Mouse (Mus musculus) hindbrain, postnatal 0 days (tissue): ENCODE results near the gene Gm11634. TPM values are rescaled to one million over a fixed set of nuclear protein-coding genes. Genes with fewer than 3 reads are reported as not detected.
"Not testable (repeated sequence)": the region's sequence is repeated elsewhere in the genome, so short reads cannot be mapped to it uniquely, and the experiment has no call there.

Experiments
- ATAC-seq: fragments of 200-750 bp; cut with Nextera tagmentation; 2 replicates; pipeline ENCODE4 v1.8.0; 2017; ENCODE audit warnings: mild to moderate bottlenecking, moderate TSS enrichment, moderate library complexity
- DNase-seq: peaks from one replicate; pipeline ENCODE4 v3.0.0-alpha.2; 2015; ENCODE audit warnings: low spot score
- H3K27ac ChIP-seq: fragments of 300-500 bp; sonication (generic); 2 replicates; pipeline ENCODE4 v1.5.1; 2014; ENCODE audit warnings: mild to moderate bottlenecking
- H3K27me3 ChIP-seq: fragments of 300-500 bp; sonication (generic); 2 replicates; pipeline ENCODE4 v1.6.1; 2014; ENCODE audit warnings: low read length, mixed read lengths; ENCODE audit not compliant: insufficient read depth
- H3K36me3 ChIP-seq: fragments of 300-500 bp; sonication (generic); 2 replicates; pipeline ENCODE4 v1.6.1; 2014; ENCODE audit warnings: low read length, mixed read lengths; ENCODE audit not compliant: insufficient read depth
- H3K4me1 ChIP-seq: fragments of 300-500 bp; sonication (generic); 2 replicates; pipeline ENCODE4 v1.6.1; 2014; ENCODE audit warnings: antibody characterized with exemption, low read length, mixed read lengths; ENCODE audit not compliant: insufficient read depth
- H3K4me2 ChIP-seq: fragments of 300-500 bp; sonication (generic); 2 replicates; pipeline ENCODE4 v1.6.1; 2014; ENCODE audit warnings: low read depth, mild to moderate bottlenecking, low read length, moderate library complexity, mixed read lengths
- H3K4me3 ChIP-seq: fragments of 300-500 bp; sonication (generic); 2 replicates; pipeline ENCODE4 v1.5.1; 2014; ENCODE audit warnings: low read length
- H3K9ac ChIP-seq: fragments of 300-500 bp; sonication (generic); replicated peaks from 2 replicates; pipeline ENCODE4 v1.6.1; 2014; ENCODE audit warnings: mild to moderate bottlenecking, low read length, moderate library complexity, mixed read lengths
- H3K9me3 ChIP-seq: fragments of 300-500 bp; sonication (generic); 2 replicates; pipeline ENCODE4 v1.6.1; 2016; ENCODE audit warnings: low read length, mixed read lengths
- CTCF ChIP-seq: IDR thresholded peaks from 2 replicates; pipeline ENCODE4 v1.5.1; 2016; ENCODE audit warnings: antibody characterized with exemption, control low read depth, low read depth
- WGBS: fragments of 180-500 bp; shearing (Covaris S2); extraction: QIAGEN DNeasy Blood & Tissue Kit; methylation state at CpG from one replicate; pipeline ENCODE4 v1.1.7; 2014; 5-methylcytosine and 5-hydroxymethylcytosine counted together
- polyA plus RNA-seq: library from polyadenylated mRNA; unstranded; fragments of >200 nt; fragmentation: Nextera tagmentation; extraction: Ambion mirVana; gene quantifications from 2 replicates; pipeline ENCODE4 v1.2.1, GENCODE M21; 2015
- total RNA-seq: library from RNA; depleted of rRNA; stranded (reverse); fragments of >200 nt; gene quantifications from 2 replicates; pipeline ENCODE4 v1.2.3, GENCODE M21; 2014

Gene Gm11634
- total and polyA plus RNA-seq, 2 experiments from 2014 or later: not detected

DNA sequence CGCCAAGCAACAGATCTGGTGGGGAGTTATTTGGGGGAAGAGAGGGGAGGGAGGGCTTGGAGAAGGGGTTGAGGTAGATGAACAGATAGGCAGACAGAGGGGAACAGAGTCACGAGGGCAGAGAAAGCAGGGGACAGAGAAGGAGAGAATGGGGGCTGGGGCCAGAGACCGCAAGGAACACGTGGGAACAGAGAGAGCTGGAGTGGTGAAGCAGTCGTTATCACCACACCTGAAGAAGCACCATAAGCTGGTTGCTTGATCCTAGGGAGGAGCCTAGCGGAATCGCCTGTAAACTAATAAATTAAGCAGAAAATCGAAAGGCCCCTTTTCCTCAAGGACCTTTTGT is 27.6 kb upstream of the Gm11634 start:
- no peak for TF ChIP-seq CTCF
- 4% methylated on average over 8 of the region's 8 CpGs for WGBS
- peak; percentile 22 for ATAC-seq

DNA sequence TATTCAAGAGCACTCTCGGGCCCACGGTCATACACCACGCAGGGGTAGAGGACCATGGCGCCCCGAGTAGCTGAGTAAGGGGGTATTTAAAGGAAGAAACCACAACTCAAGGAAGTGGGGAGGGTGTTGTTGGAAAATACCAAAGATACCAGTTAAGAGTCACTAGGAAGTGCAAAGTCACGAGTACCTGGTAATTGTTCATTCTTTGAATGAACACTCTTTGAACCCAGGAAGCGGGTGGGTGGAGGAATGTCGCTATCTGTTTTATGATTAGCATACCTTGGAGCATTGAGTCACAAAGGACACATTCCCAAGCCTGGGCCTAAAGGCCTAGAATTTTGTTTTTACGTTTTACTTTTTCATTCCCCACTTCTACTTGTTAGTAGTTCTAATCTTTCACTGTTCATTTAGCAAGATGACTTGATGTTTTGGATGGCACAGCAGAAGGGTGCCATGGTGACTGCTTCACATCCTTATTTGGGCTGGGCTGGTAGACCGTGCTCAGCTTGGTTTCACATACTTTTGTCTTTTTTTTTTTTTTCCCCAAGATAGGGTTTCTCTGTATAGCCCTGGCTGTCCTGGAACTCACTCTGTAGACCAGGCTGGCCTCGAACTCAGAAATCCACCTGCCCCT is 21.1 kb upstream of the Gm11634 start:
- not testable (repeated sequence) for H3K27me3 ChIP-seq, H3K36me3 ChIP-seq, H3K4me3 ChIP-seq, H3K27ac ChIP-seq, H3K4me2 ChIP-seq, DNase-seq, ATAC-seq, H3K9ac ChIP-seq, H3K9me3 ChIP-seq
- WGBS: 90% methylated on average over 11 of the region's 11 CpGs
- peaks cover 11% of the 10 kb centered on the region; the same call in 1 of the 2 replicates for H3K4me1 ChIP-seq

More for the DNA sequence above, 27.6 kb upstream of the Gm11634 start:
- Histone ChIP-seq H3K4me2 (peak overlapping the region; percentile 86), H3K36me3 (no peaks in the 10 kb centered on the region), H3K9ac (peak overlapping the region; percentile 28), H3K4me3 (peak overlapping the region; percentile 36), H3K4me1 (peaks cover 5% of the 10 kb centered on the region; the same call in 1 of the 2 replicates), H3K27ac (peak overlapping the region; percentile 94), H3K27me3 (no peaks in the 10 kb centered on the region), H3K9me3 (no peaks in the 10 kb centered on the region)
- DNase-seq: no peak

DNA sequence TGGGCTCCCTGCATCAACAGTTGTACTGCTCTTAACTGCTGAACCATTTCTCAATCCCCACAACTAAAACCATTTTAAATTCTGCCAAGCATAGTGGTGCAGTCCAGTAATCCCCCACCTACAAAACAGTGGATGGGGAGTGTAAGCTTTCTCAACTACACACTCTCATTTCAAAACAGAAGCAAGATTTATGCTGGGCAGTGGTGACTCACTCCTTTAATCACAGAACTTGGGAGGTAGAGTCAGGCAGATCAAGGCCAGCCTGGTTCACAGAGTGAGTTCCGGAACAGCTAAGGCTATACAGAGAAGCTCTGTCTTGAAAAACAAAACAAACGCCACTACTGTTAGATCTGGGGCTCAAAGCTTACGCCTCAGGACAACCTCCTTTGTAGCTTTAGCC is 19.5 kb upstream of the Gm11634 start:
- ATAC-seq: no peak
- H3K9ac ChIP-seq: no peak overlapping the region
- WGBS: 79% methylated on average over 3 of the region's 3 CpGs
- TF ChIP-seq CTCF: no peak
- H3K27me3 ChIP-seq: no peaks in the 10 kb centered on the region
- no peak overlapping the region for H3K4me3 ChIP-seq
- H3K4me1 ChIP-seq: peaks cover 11% of the 10 kb centered on the region; the same call in 1 of the 2 replicates
- H3K36me3 ChIP-seq: no peaks in the 10 kb centered on the region
- no peak for DNase-seq
- H3K9me3 ChIP-seq: no peaks in the 10 kb centered on the region
- no peak overlapping the region for H3K27ac ChIP-seq
- no peak overlapping the region for H3K4me2 ChIP-seq

DNA sequence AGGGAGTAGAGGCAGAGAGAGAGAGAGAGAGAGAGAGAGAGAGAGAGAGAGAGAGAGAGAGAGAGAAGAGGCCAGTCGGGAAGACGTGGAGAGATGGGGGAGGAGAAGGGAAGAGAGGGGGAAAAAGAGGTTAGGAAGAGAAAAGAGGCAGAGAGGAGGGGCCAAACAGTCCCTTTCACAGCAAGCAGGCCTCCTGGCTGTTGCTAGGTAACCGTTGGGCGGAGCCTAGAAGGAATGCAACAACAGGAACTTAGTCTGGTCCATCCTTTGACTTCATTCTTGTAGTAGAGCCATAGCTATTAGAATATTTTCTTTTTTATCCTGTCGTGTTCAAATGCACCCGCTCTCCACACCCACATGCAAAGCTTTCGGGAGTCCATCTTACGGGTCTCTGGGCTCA is 18.8 kb upstream of the Gm11634 start:
- H3K9me3 ChIP-seq: no peaks in the 10 kb centered on the region
- H3K27ac ChIP-seq: peak overlapping the region; percentile 48; the same call in 1 of the 2 replicates
- no peaks in the 10 kb centered on the region for H3K36me3 ChIP-seq
- TF ChIP-seq CTCF: no peak
- peak overlapping the region; percentile 44 for H3K4me2 ChIP-seq
- DNase-seq (peak; percentile 81), ATAC-seq (peak; percentile 77)
- H3K4me3 ChIP-seq: no peak overlapping the region; the same call in 1 of the 2 replicates
- no peak overlapping the region for H3K9ac ChIP-seq
- H3K27me3 ChIP-seq: no peaks in the 10 kb centered on the region
- WGBS: 3% methylated on average over 8 of the region's 8 CpGs
- peaks cover 11% of the 10 kb centered on the region; the same call in 1 of the 2 replicates for H3K4me1 ChIP-seq

GRCm38 (mm10) chr11:101616948-101617767 is 18.1 kb upstream of the Gm11634 start:
- Histone ChIP-seq H3K36me3 (no peaks in the 10 kb centered on the region), H3K4me2 (peak overlapping the region; percentile 44; the same call in 1 of the 2 replicates), H3K4me3 (no peak overlapping the region), H3K27me3 (no peaks in the 10 kb centered on the region), H3K9ac (no peak overlapping the region), H3K4me1 (peaks cover 11% of the 10 kb centered on the region; the same call in 1 of the 2 replicates), H3K9me3 (no peaks in the 10 kb centered on the region), H3K27ac (peak overlapping the region; percentile 48; the same call in 1 of the 2 replicates)
- DNase-seq: peak; percentile 22
- 20% methylated on average over 18 of the region's 18 CpGs for WGBS
- peak; percentile 26 for TF ChIP-seq CTCF
- peak; percentile 63 for ATAC-seq

- Histone ChIP-seq H3K4me3 (no peak overlapping the region), H3K9ac (no peak overlapping the region), H3K9me3 (no peaks in the 10 kb centered on the region), H3K36me3 (no peaks in the 10 kb centered on the region), H3K27me3 (no peaks in the 10 kb centered on the region), H3K27ac (no peak overlapping the region), H3K4me2 (no peak overlapping the region), H3K4me1 (peaks cover 11% of the 10 kb centered on the region; the same call in 1 of the 2 replicates)
- TF ChIP-seq CTCF: no peak
- DNase-seq: no peak
- 95% methylated on average over 8 of the region's 8 CpGs for WGBS
- no peak for ATAC-seq
Observed at GRCm38 (mm10) chr11:101616104-101616503, 17.0 kb upstream of the Gm11634 start.

DNA sequence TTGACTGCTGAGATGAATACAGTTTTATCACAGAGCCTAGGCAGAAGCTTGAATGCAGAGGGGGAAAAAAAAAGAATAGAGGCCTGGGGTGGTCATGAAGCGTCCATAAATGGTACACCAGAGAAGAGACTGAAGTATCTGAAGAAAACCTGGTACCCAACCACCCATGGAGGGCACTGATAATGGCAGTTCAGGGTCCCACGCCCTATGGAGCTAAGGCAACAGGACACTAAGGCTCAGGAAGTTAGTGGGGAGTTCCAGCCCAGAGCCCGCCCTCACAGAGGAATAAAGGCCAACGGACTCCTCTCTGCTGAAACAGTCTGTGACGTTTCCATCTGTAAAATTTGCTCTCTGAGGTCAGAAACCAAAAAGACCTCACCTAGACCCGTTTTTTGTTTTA is 16.3 kb upstream of the Gm11634 start:
- H3K36me3 ChIP-seq: no peaks in the 10 kb centered on the region
- peaks cover 11% of the 10 kb centered on the region; the same call in 1 of the 2 replicates for H3K4me1 ChIP-seq
- ATAC-seq (no peak), DNase-seq (no peak)
- 82% methylated on average over 6 of the region's 6 CpGs for WGBS
- no peak overlapping the region for H3K4me2 ChIP-seq
- no peak overlapping the region for H3K27ac ChIP-seq
- no peaks in the 10 kb centered on the region for H3K9me3 ChIP-seq
- no peak for TF ChIP-seq CTCF
- H3K4me3 ChIP-seq: no peak overlapping the region
- no peak overlapping the region for H3K9ac ChIP-seq
- H3K27me3 ChIP-seq: no peaks in the 10 kb centered on the region
